Mouse (Mus musculus): ENCODE results near the gene Mbl1. TPM values are rescaled to one million over a fixed set of nuclear protein-coding genes. Genes with fewer than 3 reads are reported as not detected.

Mbl1 gene
- total and polyA plus RNA-seq, 3 experiments, result not detected

DNA sequence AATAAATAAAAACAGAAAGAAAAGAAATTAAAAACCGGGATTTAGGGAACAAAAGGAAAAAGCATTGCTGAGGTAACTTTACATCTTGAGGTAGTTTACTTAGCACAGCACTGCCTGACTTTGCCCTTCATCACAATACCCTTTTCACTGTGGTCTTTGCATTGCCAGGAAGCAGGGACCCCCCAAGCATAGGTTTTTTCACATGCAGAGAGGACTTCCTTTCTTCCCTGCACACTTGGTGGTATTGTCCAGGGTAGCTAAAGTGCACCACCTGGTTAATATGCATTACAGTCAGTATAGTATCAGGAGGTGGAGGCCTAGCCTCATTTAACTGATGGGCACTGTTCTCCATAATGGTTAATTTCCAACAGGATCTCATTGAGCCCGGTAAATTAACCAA lies 38.2 kb downstream of the Mbl1 start:
- TF ChIP-seq ELF1 (IDR thresholded peaks at IDR 0.05; ENCODE audit: low read depth, low read length) (no peak), POLR2AphosphoS5 (IDR thresholded peaks at IDR 0.05; ENCODE audit: borderline replicate concordance, low read depth, low read length) (no peak), USF2 (IDR thresholded peaks at IDR 0.05; ENCODE audit: borderline replicate concordance in 1 of 2, insufficient read depth in 1 of 2, low read depth in 1 of 2, low read length in 2 of 2) (no peak), MEF2A (IDR thresholded peaks at IDR 0.05; ENCODE audit: extremely low read depth, insufficient replicate concordance, low read depth, low read length, poor library complexity, severe bottlenecking) (no peak), POLR2AphosphoS2 (IDR thresholded peaks at IDR 0.05; ENCODE audit: low read length) (no peak), GATA1 (IDR thresholded peaks at IDR 0.05; ENCODE audit: low read depth, low read length) (no peak), JUND (IDR thresholded peaks at IDR 0.05; ENCODE audit: low read depth, low read length) (no peak), ZMIZ1 (IDR thresholded peaks at IDR 0.05; ENCODE audit: low read depth, low read length) (no peak), ZC3H11A (IDR thresholded peaks at IDR 0.05; ENCODE audit: low read depth, low read length) (no peak), RAD21 (IDR thresholded peaks at IDR 0.05; ENCODE audit: low read depth, low read length) (no peak), GABPA (IDR thresholded peaks at IDR 0.05; ENCODE audit: low read depth, low read length) (no peak), RCOR1 (IDR thresholded peaks at IDR 0.05; ENCODE audit: low read depth, low read length) (no peak), MYC (IDR thresholded peaks at IDR 0.05; ENCODE audit: low read depth, low read length) (no peak), TCF12 (IDR thresholded peaks at IDR 0.05; ENCODE audit: low read depth, low read length) (no peak), NELFE (IDR thresholded peaks at IDR 0.05; ENCODE audit: low read depth, low read length) (no peak)
- Histone ChIP-seq H3K9ac (ENCODE audit: control insufficient read depth, low read depth, low read length, poor library complexity, severe bottlenecking) (no peak overlapping the region), H3K9me3 (replicated peaks; ENCODE audit: insufficient read depth, low read length) (no peaks in the 10 kb centered on the region), H3K27me3 (ENCODE audit: control insufficient read depth in 1 of 2, insufficient read depth in 2 of 2, low read length in 2 of 2) (no peaks in the 10 kb centered on the region), H3K4me3 (ENCODE audit: control insufficient read depth in 1 of 2, insufficient read depth in 1 of 2, low read depth in 2 of 2, low read length in 2 of 2) (no peak overlapping the region), H3K36me3 (ENCODE audit: control insufficient read depth in 1 of 2, insufficient read depth in 2 of 2, low read length in 2 of 2) (no peaks in the 10 kb centered on the region), H3K27ac (ENCODE audit: control insufficient read depth, low read depth, low read length) (no peak overlapping the region), H3K4me1 (ENCODE audit: control insufficient read depth in 1 of 2, insufficient read depth in 2 of 2, low read length in 2 of 2) (no peaks in the 10 kb centered on the region), H3K79me2 (ENCODE audit: control insufficient read depth, insufficient read depth, low read length, poor library complexity) (no peaks in the 10 kb centered on the region)
- DNase-seq (ENCODE audit: low read depth, low spot score), result no peak

- no peak for DNase-seq (ENCODE audit: low read depth, low spot score)
- no peak overlapping the region for H3K27ac ChIP-seq (ENCODE audit: control insufficient read depth, low read depth, low read length)
- no peaks in the 10 kb centered on the region for H3K36me3 ChIP-seq (ENCODE audit: control insufficient read depth in 1 of 2, insufficient read depth in 2 of 2, low read length in 2 of 2)
- H3K9ac ChIP-seq (ENCODE audit: control insufficient read depth, low read depth, low read length, poor library complexity, severe bottlenecking), result no peak overlapping the region
- H3K9me3 ChIP-seq (replicated peaks; ENCODE audit: insufficient read depth, low read length), result no peaks in the 10 kb centered on the region
- no peak for TF ChIP-seq MAZ (IDR thresholded peaks at IDR 0.05; ENCODE audit: low read depth, low read length)
- TF ChIP-seq TCF12 (IDR thresholded peaks at IDR 0.05; ENCODE audit: low read depth, low read length), result no peak
- TF ChIP-seq MEF2A (IDR thresholded peaks at IDR 0.05; ENCODE audit: extremely low read depth, insufficient replicate concordance, low read depth, low read length, poor library complexity, severe bottlenecking), result no peak
- TF ChIP-seq MXI1 (IDR thresholded peaks at IDR 0.05; ENCODE audit: low read depth, low read length), result no peak
- no peak for TF ChIP-seq NELFE (IDR thresholded peaks at IDR 0.05; ENCODE audit: low read depth, low read length)
- no peak for TF ChIP-seq RAD21 (IDR thresholded peaks at IDR 0.05; ENCODE audit: low read depth, low read length)
- no peak for TF ChIP-seq JUND (IDR thresholded peaks at IDR 0.05; ENCODE audit: low read depth, low read length)
- H3K4me1 ChIP-seq (ENCODE audit: control insufficient read depth in 1 of 2, insufficient read depth in 2 of 2, low read length in 2 of 2), result no peaks in the 10 kb centered on the region
- H3K79me2 ChIP-seq (ENCODE audit: control insufficient read depth, insufficient read depth, low read length, poor library complexity), result no peaks in the 10 kb centered on the region
- no peak overlapping the region for H3K4me3 ChIP-seq (ENCODE audit: control insufficient read depth in 1 of 2, insufficient read depth in 1 of 2, low read depth in 2 of 2, low read length in 2 of 2)
- H3K27me3 ChIP-seq (ENCODE audit: control insufficient read depth in 1 of 2, insufficient read depth in 2 of 2, low read length in 2 of 2), result no peaks in the 10 kb centered on the region
These were observed 46.9 kb downstream of the Mbl1 start for GRCm38 (mm10) chr14:41198037-41198730.

Other genes starting within 250 kb of the Mbl1 start
- gene Tspan14, start 184.7 kb upstream of the Mbl1 start, total RNA-seq (2012; rRNA removed), result 16.7 and 24.8 TPM in 2 replicates
- gene Tspan14, start 184.7 kb upstream of the Mbl1 start, polyA plus RNA-seq (2012; ENCODE audit: insufficient read depth in 1 of 2, insufficient read length in 2 of 2, low read depth in 1 of 2, low replicate concordance in 2 of 2, missing spikeins in 1 of 2), result 10 to 100 TPM in 1 of 2 experiments, not detected in 1; 29.9 TPM
- gene Fam213a, start 137.7 kb upstream of the Mbl1 start, total RNA-seq (2012; rRNA removed), result 19.2 and 20.3 TPM in 2 replicates
- gene Fam213a, start 137.7 kb upstream of the Mbl1 start, polyA plus RNA-seq (2012; ENCODE audit: insufficient read depth in 1 of 2, insufficient read length in 2 of 2, low read depth in 1 of 2, low replicate concordance in 2 of 2, missing spikeins in 1 of 2), result 10 to 100 TPM in 1 of 2 experiments, not detected in 1; 28.5 TPM
- not detected in 2 replicates for gene Dydc2, start 82.2 kb upstream of the Mbl1 start, total RNA-seq (2012; rRNA removed)
- gene Dydc2, start 82.2 kb upstream of the Mbl1 start, polyA plus RNA-seq (2012; ENCODE audit: insufficient read depth in 1 of 2, insufficient read length in 2 of 2, low read depth in 1 of 2, low replicate concordance in 2 of 2, missing spikeins in 1 of 2), result not detected
- gene Dydc1, start 78.5 kb upstream of the Mbl1 start, total RNA-seq (2012; rRNA removed), result not detected in 2 replicates
- gene Dydc1, start 78.5 kb upstream of the Mbl1 start, polyA plus RNA-seq (2012; ENCODE audit: insufficient read depth in 1 of 2, insufficient read length in 2 of 2, low read depth in 1 of 2, low replicate concordance in 2 of 2, missing spikeins in 1 of 2), result not detected
- gene Mat1a, start 46.4 kb upstream of the Mbl1 start, total RNA-seq (2012; rRNA removed), result not detected in 2 replicates
- not detected for gene Mat1a, start 46.4 kb upstream of the Mbl1 start, polyA plus RNA-seq (2012; ENCODE audit: insufficient read depth in 1 of 2, insufficient read length in 2 of 2, low read depth in 1 of 2, low replicate concordance in 2 of 2, missing spikeins in 1 of 2)
- gene Sftpa1, start 19.7 kb upstream of the Mbl1 start, total RNA-seq (2012; rRNA removed), result not detected in 2 replicates
- gene Sftpa1, start 19.7 kb upstream of the Mbl1 start, polyA plus RNA-seq (2012; ENCODE audit: insufficient read depth in 1 of 2, insufficient read length in 2 of 2, low read depth in 1 of 2, low replicate concordance in 2 of 2, missing spikeins in 1 of 2), result not detected
- not detected in 2 replicates for gene Sftpd, start 33.7 kb downstream of the Mbl1 start, total RNA-seq (2012; rRNA removed)
- gene Sftpd, start 33.7 kb downstream of the Mbl1 start, polyA plus RNA-seq (2012; ENCODE audit: insufficient read depth in 1 of 2, insufficient read length in 2 of 2, low read depth in 1 of 2, low replicate concordance in 2 of 2, missing spikeins in 1 of 2), result not detected
- gene Gm2832, start 127.3 kb downstream of the Mbl1 start, total RNA-seq (2012; rRNA removed), result not detected in 2 replicates
- gene Gm2832, start 127.3 kb downstream of the Mbl1 start, polyA plus RNA-seq (2012; ENCODE audit: insufficient read depth in 1 of 2, insufficient read length in 2 of 2, low read depth in 1 of 2, low replicate concordance in 2 of 2, missing spikeins in 1 of 2), result not detected
- gene Gm5798, start 197.2 kb downstream of the Mbl1 start, total RNA-seq (2012; rRNA removed), result 0.10 and 0.12 TPM in 2 replicates
- gene Gm5798, start 197.2 kb downstream of the Mbl1 start, polyA plus RNA-seq (2012; ENCODE audit: insufficient read depth in 1 of 2, insufficient read length in 2 of 2, low read depth in 1 of 2, low replicate concordance in 2 of 2, missing spikeins in 1 of 2), result under 1 TPM in 1 of 2 experiments, not detected in 1; 0.15 TPM
- not detected in 2 replicates for gene Gm7945, start 234.9 kb downstream of the Mbl1 start, total RNA-seq (2012; rRNA removed)
- gene Gm7945, start 234.9 kb downstream of the Mbl1 start, polyA plus RNA-seq (2012; ENCODE audit: insufficient read depth in 1 of 2, insufficient read length in 2 of 2, low read depth in 1 of 2, low replicate concordance in 2 of 2, missing spikeins in 1 of 2), result not detected